Mouse (Mus musculus): Measurements from ENCODE around the gene Crybb3. TPM values are rescaled to one million over a fixed set of nuclear protein-coding genes. Genes with fewer than 3 reads are reported as not detected.

Crybb3 gene
- total RNA-seq, 4 experiments from 2014 or later, result 1.7 to 3.1 (median 2.0) TPM

GRCm38 (mm10) chr5:113050581-113051185 is 30.7 kb downstream of the Crybb3 start:
- DNase-seq (ENCODE audit: low spot score in 2 of 2), result no peak

- DNase-seq (ENCODE audit: low spot score in 2 of 2), result peak in 1 of 2 experiments; percentile 60
Observed at GRCm38 (mm10) chr5:113049876-113050275, 31.5 kb downstream of the Crybb3 start.

GRCm38 (mm10) chr5:113045511-113046273 is 35.7 kb downstream of the Crybb3 start:
- DNase-seq (ENCODE audit: low spot score in 2 of 2), result peak in 1 of 2 experiments; percentile 34

- DNase-seq (ENCODE audit: low spot score in 2 of 2), result peak; percentile 63 to 82
Observed at GRCm38 (mm10) chr5:113043531-113043930, 37.9 kb downstream of the Crybb3 start.

GRCm38 (mm10) chr5:113041567-113042071 is 39.8 kb downstream of the Crybb3 start:
- peak; percentile 77 to 83 for DNase-seq (ENCODE audit: low spot score in 2 of 2)

- DNase-seq (ENCODE audit: low spot score in 2 of 2), result no peak
Observed at GRCm38 (mm10) chr5:113040776-113041175, 40.6 kb downstream of the Crybb3 start.

- DNase-seq (ENCODE audit: low spot score in 2 of 2), result no peak
Observed at GRCm38 (mm10) chr5:113038601-113039000, 42.8 kb downstream of the Crybb3 start.

GRCm38 (mm10) chr5:113035094-113036047 is 46.0 kb downstream of the Crybb3 start:
- no peak for DNase-seq (ENCODE audit: low spot score in 2 of 2)

GRCm38 (mm10) chr5:113031201-113031754 is 50.1 kb downstream of the Crybb3 start:
- DNase-seq (ENCODE audit: low spot score in 2 of 2), result no peak

- DNase-seq (ENCODE audit: low spot score in 2 of 2), result no peak
Observed at GRCm38 (mm10) chr5:113030082-113030481, 51.3 kb downstream of the Crybb3 start.

- no peak for DNase-seq (ENCODE audit: low spot score in 2 of 2)
Observed at GRCm38 (mm10) chr5:113026706-113027105, 54.7 kb downstream of the Crybb3 start.

Other genes starting within 250 kb of the Crybb3 start
- gene Myo18b, start 185.2 kb downstream of the Crybb3 start, total RNA-seq (2022), result 1 to 10 TPM; 1.5 to 2.1 (median 1.8) TPM
- 100 to 1,000 TPM in 1 of 4 experiments, 10 to 100 TPM in 3; 72.2 to 102 (median 84.2) TPM for gene Grk3, start 65.8 kb downstream of the Crybb3 start, total RNA-seq (2022)
- gene Crybb2, start 11.5 kb downstream of the Crybb3 start, total RNA-seq (2022), result not detected
- 10 to 100 TPM; 56.0 to 66.0 (median 61.1) TPM for gene 2900026A02Rik, start 139.7 kb upstream of the Crybb3 start, total RNA-seq (2022)
- gene Tmem211, start 145.3 kb upstream of the Crybb3 start, total RNA-seq (2022), result not detected
- 100 to 1,000 TPM in 1 of 4 experiments, 10 to 100 TPM in 3; 77.8 to 102 (median 87.4) TPM for gene Sgsm1, start 229.2 kb upstream of the Crybb3 start, total RNA-seq (2022)

Measured in layer of hippocampus, adult 8-10 months (tissue).